Mouse (Mus musculus): ENCODE results near the gene Fam172a. TPM values are rescaled to one million over a fixed set of nuclear protein-coding genes. Genes with fewer than 3 reads are reported as not detected.

The Fam172a gene
- total RNA-seq, 2 experiments from 2014 or later: 39.8 to 41.6 TPM

GRCm38 (mm10) chr13:78197819-78198390 is 496.1 kb downstream of the Fam172a start:
- no peak for DNase-seq (ENCODE audit: low spot score in 2 of 2)

GRCm38 (mm10) chr13:78198391-78198870 is 496.6 kb downstream of the Fam172a start:
- DNase-seq (ENCODE audit: low spot score in 2 of 2): no peak

GRCm38 (mm10) chr13:78198871-78199641 is 497.2 kb downstream of the Fam172a start:
- no peak for DNase-seq (ENCODE audit: low spot score in 2 of 2)

GRCm38 (mm10) chr13:78199642-78200160 is 497.9 kb downstream of the Fam172a start, which contains the start of gene Nr2f1:
Gene Nr2f1, minus strand, starts transcription at chr13:78199757.
- DNase-seq (ENCODE audit: low spot score in 2 of 2): no peak

GRCm38 (mm10) chr13:78200407-78200806 is 498.6 kb downstream of the Fam172a start:
- DNase-seq (ENCODE audit: low spot score in 2 of 2): peak in 1 of 2 experiments; percentile 63

GRCm38 (mm10) chr13:78200991-78201870 is 499.4 kb downstream of the Fam172a start:
- DNase-seq (ENCODE audit: low spot score in 2 of 2): peak; percentile 90 to 94

- no peak for DNase-seq (ENCODE audit: low spot score in 2 of 2)
These were observed 500.2 kb downstream of the Fam172a start for GRCm38 (mm10) chr13:78201871-78202565.

GRCm38 (mm10) chr13:78202574-78203347 is 500.9 kb downstream of the Fam172a start:
- DNase-seq (ENCODE audit: low spot score in 2 of 2): peak; percentile 59 to 75

GRCm38 (mm10) chr13:78203348-78204061 is 501.7 kb downstream of the Fam172a start:
- DNase-seq (ENCODE audit: low spot score in 2 of 2): peak; percentile 71 to 85

GRCm38 (mm10) chr13:78205426-78205825 is 503.6 kb downstream of the Fam172a start:
- no peak for DNase-seq (ENCODE audit: low spot score in 2 of 2)

- no peak for DNase-seq (ENCODE audit: low spot score in 2 of 2)
These were observed 505.1 kb downstream of the Fam172a start for GRCm38 (mm10) chr13:78206891-78207430.

GRCm38 (mm10) chr13:78207796-78208645 is 506.2 kb downstream of the Fam172a start:
- no peak for DNase-seq (ENCODE audit: low spot score in 2 of 2)

GRCm38 (mm10) chr13:78208689-78209410 is 507.0 kb downstream of the Fam172a start:
- DNase-seq (ENCODE audit: low spot score in 2 of 2): no peak

- DNase-seq (ENCODE audit: low spot score in 2 of 2): no peak
These were observed 507.8 kb downstream of the Fam172a start for GRCm38 (mm10) chr13:78209611-78210028.

- DNase-seq (ENCODE audit: low spot score in 2 of 2): peak in 1 of 2 experiments; percentile 67
These were observed 508.4 kb downstream of the Fam172a start for GRCm38 (mm10) chr13:78210029-78210747.

GRCm38 (mm10) chr13:78210748-78211089 is 508.9 kb downstream of the Fam172a start:
- no peak for DNase-seq (ENCODE audit: low spot score in 2 of 2)
